Mouse (Mus musculus) c-Kit-positive CD71-positive TER-119-negative erythroid progenitor cells, embryonic 14.5 days (primary cell): ENCODE data around the gene Sez6l.

Source experiments
- DNase-seq: peaks from one replicate; pipeline ENCODE4 v3.0.0-alpha.2; 2013; ENCODE audit warnings: low read depth

Sez6l gene

GRCm38 (mm10) chr5:112498921-112499917 is 77.8 kb downstream of the Sez6l start:
- no peak for DNase-seq

- no peak for DNase-seq
Measured at GRCm38 (mm10) chr5:112496753-112497369, 80.1 kb downstream of the Sez6l start.

DNA sequence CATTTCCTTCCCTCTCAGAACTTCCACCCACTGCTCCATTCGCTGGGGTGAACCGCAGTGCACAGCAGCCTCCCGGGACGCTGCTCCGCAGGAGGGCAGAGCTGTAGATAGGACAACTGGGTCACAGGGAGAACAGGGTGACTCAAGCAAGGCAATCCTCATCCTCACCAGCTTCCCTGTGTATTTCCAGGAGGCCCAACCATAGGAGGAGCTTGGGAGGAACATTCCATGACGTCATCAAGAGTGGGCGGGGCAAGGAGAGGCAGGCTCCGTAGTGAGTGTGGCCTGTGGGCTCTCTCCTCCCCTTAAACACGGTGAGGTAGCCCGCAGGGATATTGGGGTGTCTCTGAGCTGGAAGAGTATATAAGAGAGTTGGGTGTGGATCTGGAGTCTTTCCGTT is 83.5 kb downstream of the Sez6l start:
- DNase-seq = no peak

- no peak for DNase-seq
Measured at GRCm38 (mm10) chr5:112491489-112491888, 85.5 kb downstream of the Sez6l start.

DNA sequence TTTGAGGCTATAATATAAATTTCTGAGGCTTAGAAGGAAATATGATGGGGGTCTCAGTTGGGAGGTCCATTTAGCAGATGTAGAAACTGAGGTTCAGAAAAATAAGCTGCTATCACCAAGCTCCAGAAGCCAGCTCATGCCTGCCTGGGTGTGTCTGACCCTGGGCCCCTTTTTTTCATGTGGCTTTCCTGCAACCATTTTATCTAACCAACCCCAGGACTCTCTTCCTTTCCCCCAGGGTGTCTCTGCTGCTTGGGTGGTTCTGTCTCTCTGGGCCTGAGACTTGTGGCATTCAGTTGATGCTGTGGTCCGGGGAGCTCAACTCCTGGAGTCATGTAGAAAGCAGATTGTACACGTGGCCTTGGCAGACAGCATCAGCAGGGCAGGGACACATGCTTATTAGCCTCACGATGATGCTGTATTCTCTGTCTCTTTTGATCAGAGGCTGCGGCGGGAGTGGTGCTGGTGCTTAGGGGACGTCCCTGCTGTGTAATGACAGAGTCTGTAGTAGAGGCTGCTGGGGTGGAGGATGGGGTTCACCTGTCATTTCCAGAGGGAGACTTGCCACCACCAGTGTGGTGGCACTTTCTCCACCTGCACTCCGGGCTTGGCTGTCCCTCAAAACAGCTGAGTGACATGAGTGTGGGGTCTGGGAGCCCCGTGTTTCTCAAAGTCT is 88.7 kb downstream of the Sez6l start:
- DNase-seq = no peak

DNA sequence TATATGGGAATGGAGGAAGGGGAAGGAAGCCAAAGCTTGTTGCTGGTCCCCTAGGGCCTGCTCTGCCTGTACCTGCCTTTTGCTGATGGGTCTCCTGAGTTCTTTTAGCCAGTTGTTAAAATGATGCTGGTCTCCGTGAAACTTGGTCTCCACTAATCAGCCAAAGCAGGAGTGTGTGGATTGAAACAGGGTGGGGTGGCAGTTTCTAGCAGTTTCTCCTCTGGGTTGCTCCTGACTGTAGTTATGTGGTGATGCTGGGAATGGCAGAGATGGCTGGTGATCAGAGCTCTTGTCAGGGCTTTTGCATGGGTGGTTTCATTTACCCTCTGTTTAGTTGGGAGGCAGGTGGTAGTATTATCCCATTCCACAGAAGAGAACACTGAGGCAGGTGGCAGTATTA is 89.5 kb downstream of the Sez6l start:
- no peak for DNase-seq

- DNase-seq = no peak
Measured at GRCm38 (mm10) chr5:112486415-112486814, 90.6 kb downstream of the Sez6l start.

DNA sequence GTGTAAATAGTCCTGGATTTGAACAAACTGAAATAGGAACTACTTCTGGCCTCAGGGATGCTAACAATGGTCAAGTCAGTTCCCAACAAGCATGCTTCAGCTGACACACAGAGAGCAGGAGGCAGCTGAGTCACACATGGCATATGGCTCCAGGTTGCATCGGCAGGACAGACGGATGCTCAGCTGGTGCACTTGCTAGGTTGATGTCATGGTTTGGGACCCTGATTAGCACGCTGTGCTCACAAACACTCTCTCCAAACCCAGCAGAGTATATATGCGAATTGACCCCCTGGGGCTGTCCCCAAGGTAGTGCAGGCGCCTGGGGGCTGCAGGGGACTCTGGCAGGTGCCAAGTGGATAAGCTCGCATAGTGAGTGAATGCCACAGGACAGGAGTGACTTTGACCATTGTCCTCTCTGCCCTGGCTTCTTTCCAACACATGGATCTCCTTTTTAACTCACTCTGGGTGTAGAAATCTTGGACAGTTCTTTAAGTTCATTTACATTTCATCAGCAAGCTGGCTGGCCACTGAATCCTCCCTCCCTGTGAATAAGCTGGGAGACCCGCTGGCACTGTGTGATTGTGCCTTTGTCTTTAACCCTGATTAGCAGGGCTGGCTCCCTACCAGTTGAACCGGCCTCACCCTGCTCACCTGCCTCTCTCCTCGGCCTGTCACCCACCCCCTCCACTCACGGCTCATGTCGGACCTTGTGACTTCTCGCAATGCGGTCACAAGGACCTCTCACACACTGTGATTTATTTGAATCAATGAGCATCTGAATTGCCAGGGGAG is 91.9 kb downstream of the Sez6l start:
- no peak for DNase-seq

GRCm38 (mm10) chr5:112483030-112483429 is 94.0 kb downstream of the Sez6l start:
- DNase-seq = no peak

- DNase-seq = no peak
Measured at GRCm38 (mm10) chr5:112482551-112482950, 94.4 kb downstream of the Sez6l start.

GRCm38 (mm10) chr5:112481946-112482410 is 95.0 kb downstream of the Sez6l start:
- no peak for DNase-seq

- no peak for DNase-seq
Measured at GRCm38 (mm10) chr5:112473453-112473852, 103.5 kb downstream of the Sez6l start.

GRCm38 (mm10) chr5:112470144-112470543 is 106.8 kb downstream of the Sez6l start:
- no peak for DNase-seq

- no peak for DNase-seq
Measured at GRCm38 (mm10) chr5:112468986-112469581, 107.9 kb downstream of the Sez6l start.

DNA sequence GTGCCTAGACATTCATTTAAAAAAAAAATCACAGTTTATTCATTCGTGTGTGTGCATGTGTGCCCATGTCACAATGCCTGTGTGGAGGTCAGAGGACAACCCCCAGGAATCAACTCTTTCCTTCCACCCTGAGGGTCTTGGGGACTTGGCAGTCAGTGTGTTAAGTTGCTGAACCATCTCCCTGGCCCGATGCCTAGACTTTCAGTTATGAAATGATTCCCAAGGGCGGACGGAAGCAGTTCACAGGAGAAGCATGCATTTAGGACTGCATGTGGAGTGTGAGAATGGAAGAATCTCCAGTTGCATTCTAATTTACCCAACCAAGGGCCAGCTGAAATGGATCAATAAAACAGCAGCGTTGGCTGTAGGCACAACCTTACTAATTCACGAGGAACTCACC is 110.7 kb downstream of the Sez6l start:
- DNase-seq = no peak

GRCm38 (mm10) chr5:112459903-112460302 is 117.1 kb downstream of the Sez6l start:
- DNase-seq = no peak

DNA sequence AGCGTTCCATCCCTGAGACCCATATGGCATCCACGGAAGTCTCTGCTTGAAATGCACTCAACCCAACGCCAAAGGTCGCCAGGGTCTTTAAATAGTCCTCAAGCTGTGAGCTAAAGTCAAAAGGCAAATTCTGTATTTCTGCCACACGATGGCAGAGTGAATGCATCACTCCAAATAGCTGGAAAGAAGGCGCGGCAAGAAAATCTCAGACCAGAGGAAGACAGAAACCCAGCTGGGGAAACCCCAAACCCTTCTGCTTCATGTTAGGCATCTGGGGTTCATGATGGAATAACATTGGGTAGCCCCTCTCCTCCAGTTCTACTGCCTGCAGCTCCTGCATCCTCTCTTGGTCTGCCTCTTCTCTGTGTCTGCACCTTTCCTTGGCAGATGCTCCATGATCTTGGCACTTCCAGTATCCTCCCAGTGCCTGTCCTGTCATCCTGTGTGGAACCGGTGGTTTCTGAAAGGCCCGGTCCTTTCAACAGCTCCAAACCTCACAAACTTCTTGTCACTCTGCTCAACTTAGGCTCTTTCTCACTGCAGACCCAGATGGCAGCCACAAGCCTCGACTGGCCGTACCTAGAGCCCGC is 121.9 kb downstream of the Sez6l start:
- no peak for DNase-seq

DNA sequence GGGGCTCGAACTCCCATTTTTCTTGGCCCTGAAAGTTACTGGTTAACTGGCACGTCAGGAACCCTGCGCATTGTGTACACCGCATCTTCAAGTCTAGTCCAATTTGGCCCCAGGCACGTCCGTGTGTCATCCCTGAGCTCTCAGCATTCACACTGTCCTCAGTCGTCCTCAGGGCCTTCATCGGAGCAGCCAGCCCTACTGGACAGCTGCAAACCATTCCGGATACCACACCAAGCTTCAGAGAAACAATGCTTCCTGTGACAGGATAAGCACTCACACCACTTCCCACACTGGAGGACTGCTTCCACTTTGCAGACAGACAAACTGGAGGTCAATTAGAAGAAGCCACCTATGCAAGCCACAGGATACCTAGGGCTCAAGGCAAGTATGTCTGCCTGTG is 123.9 kb downstream of the Sez6l start:
- no peak for DNase-seq

DNA sequence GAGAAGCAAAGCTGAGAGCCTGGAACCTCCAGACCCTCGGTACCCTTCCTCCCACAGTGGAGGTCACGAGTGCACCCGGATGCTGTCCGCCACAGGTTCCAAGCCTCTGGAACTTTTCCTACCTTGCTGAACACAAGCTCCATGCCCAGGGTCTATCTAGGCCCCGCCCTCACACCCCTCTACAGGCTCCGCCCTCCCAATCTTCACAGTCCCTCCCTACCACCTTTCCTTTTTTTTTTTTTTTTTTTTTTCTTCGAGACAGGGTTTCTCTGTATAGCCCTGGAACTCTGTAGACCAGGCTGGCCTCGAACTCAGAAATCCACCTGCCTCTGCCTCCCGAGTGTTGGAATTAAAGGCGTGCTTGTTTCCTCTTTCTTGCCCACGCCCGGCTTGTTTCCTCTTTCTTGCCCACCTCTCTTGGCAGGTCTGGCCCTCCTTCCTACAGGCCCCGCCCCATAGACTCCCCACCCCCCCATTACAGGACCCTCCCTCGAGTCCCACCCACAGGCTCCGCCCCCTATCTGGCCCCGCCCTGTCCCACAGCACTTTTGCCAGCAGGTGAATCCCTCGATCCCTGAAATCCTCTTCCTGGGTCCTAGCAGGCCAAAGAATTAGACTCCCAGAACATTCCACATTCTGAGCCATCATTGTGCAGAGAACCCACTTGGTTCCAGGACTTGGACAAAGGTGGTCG is 128.1 kb downstream of the Sez6l start, which contains the start of gene Gm6588:
Gene Gm6588, plus strand, starts transcription at position 680 of the 694 bp plus-strand sequence.
- DNase-seq = no peak

DNA sequence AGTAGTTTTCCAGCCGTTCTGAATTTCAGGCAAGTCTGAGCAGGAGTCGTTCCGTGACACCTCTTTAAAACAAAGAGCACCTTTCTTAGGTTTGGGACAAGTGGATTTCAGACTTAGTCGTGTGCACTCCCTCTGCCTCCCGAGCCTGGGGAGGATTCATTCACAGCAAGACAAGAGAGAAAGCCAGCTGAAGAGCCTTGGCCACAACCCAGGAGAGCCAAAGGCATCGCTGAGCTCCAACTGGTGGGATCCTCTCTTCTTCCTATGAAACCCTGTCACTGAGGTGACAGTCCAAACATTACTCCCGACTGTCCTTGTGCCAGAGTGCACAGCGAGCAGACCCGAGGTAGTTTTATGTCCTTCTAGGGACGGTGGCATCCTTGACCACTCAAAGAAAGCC is 138.4 kb downstream of the Sez6l start:
- DNase-seq = no peak
